17 mouse cellular contexts compared by ENCODE assay signal in the genomic region with DNA sequence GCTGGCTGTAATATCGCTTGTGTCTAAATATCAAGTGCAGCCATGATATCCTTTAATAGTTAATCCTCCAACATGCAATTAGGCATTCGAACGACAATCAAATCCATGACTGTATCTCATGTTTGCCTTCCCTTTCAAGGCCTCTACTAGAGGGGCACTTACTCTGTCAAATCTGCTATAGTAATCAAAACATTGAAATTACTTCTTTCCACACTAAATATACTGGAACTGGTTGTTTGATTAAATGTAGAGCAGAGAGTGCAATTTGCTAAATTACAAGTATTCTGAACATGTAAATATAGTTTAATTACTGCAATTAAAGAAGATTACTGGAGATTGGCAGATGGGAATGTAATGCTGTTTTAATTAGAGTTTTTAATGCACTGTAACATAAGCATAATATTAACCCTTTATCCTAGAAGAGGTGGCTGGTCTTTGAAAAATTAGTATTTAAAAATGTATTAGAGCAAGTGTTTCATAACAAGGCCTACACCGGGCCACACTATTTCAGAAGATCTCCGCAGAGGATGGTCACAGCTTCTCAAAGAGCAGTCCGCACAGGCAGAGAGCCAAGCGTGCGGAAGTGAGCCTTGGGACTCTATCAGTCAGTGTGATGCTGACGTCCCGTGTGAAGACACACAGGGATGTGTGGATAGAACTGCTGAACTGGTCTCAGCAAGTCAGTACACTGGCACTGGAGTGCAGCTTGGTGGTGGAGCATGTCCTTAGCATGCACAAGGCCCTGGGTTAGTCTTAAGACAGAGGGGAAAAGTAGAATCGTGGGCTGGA.
"Had no signal": no experiment of that assay in that cellular context is flagged by ENCODE, and none has a peak within 500 bp of the region (broad histone marks: within the 10 kb centered on the region; RNA-seq: fewer than 3 reads in every experiment).

No protein-coding gene starts in this region.

- ATAC-seq: intestine, postnatal 0 days; lung, postnatal 0 days had no signal

- DNase-seq: kidney, adult 9 months; kidney, postnatal 10 days; left cerebral cortex, postnatal 4 days; lung, adult 18-20 months; lung, postnatal 4 days; midbrain, embryonic 14.5 days; right cerebral cortex, postnatal 4 days; spleen, adult 18-20 months; thymus, adult 18-20 months; thymus, postnatal 25 days had no signal

- H3K9ac ChIP-seq: limb, embryonic 13.5 days; liver, embryonic 14.5 days; neural tube, embryonic 12.5 days had no signal

- H3K27ac ChIP-seq: limb, embryonic 13.5 days; liver, embryonic 14.5 days; midbrain, embryonic 10.5 days; neural tube, embryonic 12.5 days had no signal

- H3K4me3 ChIP-seq: limb, embryonic 13.5 days; midbrain, embryonic 10.5 days; myocyte; neural tube, embryonic 12.5 days had no signal

- H3K9me3 ChIP-seq: limb, embryonic 13.5 days; midbrain, embryonic 10.5 days; neural tube, embryonic 12.5 days had no signal

- H3K36me3 ChIP-seq: limb, embryonic 13.5 days; midbrain, embryonic 10.5 days; neural tube, embryonic 12.5 days had no signal

- H3K4me2 ChIP-seq: limb, embryonic 13.5 days; neural tube, embryonic 12.5 days had no signal

- H3K27me3 ChIP-seq: limb, embryonic 13.5 days; neural tube, embryonic 12.5 days had no signal
